In genomic region chr9:121642001-121642400, GRCm38 (mm10) we compare ENCODE assay signal across 8 mouse cellular contexts. TPM values are rescaled to one million over a fixed set of nuclear protein-coding genes. Genes with fewer than 3 reads are reported as not detected.
A peak's percentile ranks its signal among the peaks of the same experiment; 100 is the strongest.
DNase-seq lines count a peak whose midpoint lies in the region; ATAC-seq lines count a peak whose summit lies in the region.

Gene Lyzl4 (minus strand): TSS chr9:121642096.

- peak within 1 kb of the TSS; percentile 62 for H3K4me3 ChIP-seq in hindbrain, embryonic 10.5 days
- H3K4me3 ChIP-seq in lung, embryonic 16.5 days (ENCODE audit: low read length), result peak within 1 kb of the TSS; percentile 59

- ATAC-seq in frontal cortex, adult (ENCODE audit: low TSS enrichment), result peak; percentile 17; the same call in 1 of the 2 replicates
- ATAC-seq in lung, embryonic 16.5 days (ENCODE audit: low read depth), result peak; percentile 90

- peak within 1 kb of the TSS; percentile 67 for H3K9ac ChIP-seq in lung, embryonic 16.5 days (ENCODE audit: low read length)

- H3K27ac ChIP-seq in hindbrain, embryonic 10.5 days, result peak within 1 kb of the TSS; percentile 78
- no peak within 1 kb of the TSS for H3K27ac ChIP-seq in lung, embryonic 16.5 days (ENCODE audit: low read length)

- H3K36me3 ChIP-seq in hindbrain, embryonic 10.5 days, result no peaks in the 10 kb centered on the region
- no peaks in the 10 kb centered on the region for H3K36me3 ChIP-seq in lung, embryonic 16.5 days (ENCODE audit: control insufficient read depth, insufficient read depth, low read length)

- WGBS in hindbrain, embryonic 10.5 days, result under 1% methylated on average over 26 of the region's 26 CpGs
- under 1% methylated on average over 26 of the region's 26 CpGs for WGBS in lung, embryonic 16.5 days

- DNase-seq in CD8-positive naive resting alpha-beta T cell, adult 2 months (ENCODE audit: low read depth in 2 of 2, low spot score in 2 of 2), result peak; percentile 69 to 73
- peak; percentile 87 for DNase-seq in cerebellum, adult 18-20 months
- DNase-seq in hindbrain, embryonic 10.5 days (ENCODE audit: low spot score), result peak; percentile 81
- DNase-seq in layer of hippocampus, adult 9-11 months, result peak; percentile 72
- DNase-seq in ovary, postnatal 36 days (ENCODE audit: low spot score), result peak; percentile 84
- DNase-seq in thymus, postnatal 10 days (ENCODE audit: low spot score in 2 of 2), result peak; percentile 45 to 77

- peaks cover 23% of the 10 kb centered on the region for H3K4me1 ChIP-seq in hindbrain, embryonic 10.5 days (replicated peaks)
- H3K4me1 ChIP-seq in lung, embryonic 16.5 days (replicated peaks; ENCODE audit: control insufficient read depth, insufficient read depth, low read length), result peaks cover 14% of the 10 kb centered on the region

- H3K4me2 ChIP-seq in lung, embryonic 16.5 days (ENCODE audit: low read depth, low read length), result peak within 1 kb of the TSS; percentile 98

- no peaks in the 10 kb centered on the region for H3K9me3 ChIP-seq in hindbrain, embryonic 10.5 days
- no peaks in the 10 kb centered on the region for H3K9me3 ChIP-seq in lung, embryonic 16.5 days (ENCODE audit: control insufficient read depth, low read length)

- H3K27me3 ChIP-seq in hindbrain, embryonic 10.5 days (ENCODE audit: insufficient read depth, poor library complexity, severe bottlenecking), result peaks cover 79% of the 10 kb centered on the region
- peaks cover 47% of the 10 kb centered on the region for H3K27me3 ChIP-seq in lung, embryonic 16.5 days (ENCODE audit: control insufficient read depth, insufficient read depth, low read depth, low read length)

RNA-seq across cellular contexts. Expression of gene Lyzl4, which starts in this region (rescaled TPM):
- polyA plus RNA-seq in hindbrain, embryonic 10.5 days (2016; fragmentation: Nextera tagmentation; extraction: Ambion mirVana), result not detected in 2 replicates
- polyA plus RNA-seq in lung, embryonic 16.5 days (2015; fragmentation: Nextera tagmentation; extraction: Ambion mirVana), result 0.34 TPM in 1 of 2 replicates, not detected in the other

Comparison
In these comparisons a context has a peak if more than half of its experiments do, and no peak if none do; other contexts are left out.
1. Peak in DNase-seq, H3K4me3 ChIP-seq and H3K27ac ChIP-seq in hindbrain, embryonic 10.5 days; RNA of the gene not detected or under 1 TPM.
2. Peak in ATAC-seq, H3K4me3 ChIP-seq, H3K9ac ChIP-seq and H3K4me2 ChIP-seq in lung, embryonic 16.5 days; RNA of the gene not detected or under 1 TPM.